Mouse (Mus musculus): ENCODE data around the gene Stox2.

Stox2 gene

GRCm38 (mm10) chr8:47191444-47192365, 254.5 kb downstream of the Stox2 start:
- peak; percentile 48 to 53 for DNase-seq (ENCODE audit: low read depth in 1 of 2, low spot score in 2 of 2)

GRCm38 (mm10) chr8:47185396-47185795, 260.8 kb downstream of the Stox2 start:
- no peak for DNase-seq (ENCODE audit: low read depth in 1 of 2, low spot score in 2 of 2)

- DNase-seq (ENCODE audit: low read depth in 1 of 2, low spot score in 2 of 2), result no peak
These were observed 263.2 kb downstream of the Stox2 start for GRCm38 (mm10) chr8:47182771-47183558.

- DNase-seq (ENCODE audit: low read depth in 1 of 2, low spot score in 2 of 2), result no peak
These were observed 263.9 kb downstream of the Stox2 start for GRCm38 (mm10) chr8:47182292-47182691.

GRCm38 (mm10) chr8:47181032-47181698, 265.0 kb downstream of the Stox2 start:
- no peak for DNase-seq (ENCODE audit: low read depth in 1 of 2, low spot score in 2 of 2)

GRCm38 (mm10) chr8:47180181-47180580, 266.0 kb downstream of the Stox2 start:
- DNase-seq (ENCODE audit: low read depth in 1 of 2, low spot score in 2 of 2), result no peak

- DNase-seq (ENCODE audit: low read depth in 1 of 2, low spot score in 2 of 2), result no peak
These were observed 267.4 kb downstream of the Stox2 start for GRCm38 (mm10) chr8:47178785-47179184.

- DNase-seq (ENCODE audit: low read depth in 1 of 2, low spot score in 2 of 2), result no peak
These were observed 272.3 kb downstream of the Stox2 start for GRCm38 (mm10) chr8:47173823-47174222.

GRCm38 (mm10) chr8:47172848-47173247, 273.3 kb downstream of the Stox2 start:
- no peak for DNase-seq (ENCODE audit: low read depth in 1 of 2, low spot score in 2 of 2)

- DNase-seq (ENCODE audit: low read depth in 1 of 2, low spot score in 2 of 2), result no peak
These were observed 285.5 kb downstream of the Stox2 start for GRCm38 (mm10) chr8:47160688-47161087.

- DNase-seq (ENCODE audit: low read depth in 1 of 2, low spot score in 2 of 2), result no peak
These were observed 291.6 kb downstream of the Stox2 start for GRCm38 (mm10) chr8:47154521-47154920.

- DNase-seq (ENCODE audit: low read depth in 1 of 2, low spot score in 2 of 2), result no peak
These were observed 300.9 kb downstream of the Stox2 start for GRCm38 (mm10) chr8:47145258-47145657.

- no peak for DNase-seq (ENCODE audit: low read depth in 1 of 2, low spot score in 2 of 2)
These were observed 310.1 kb downstream of the Stox2 start for GRCm38 (mm10) chr8:47136047-47136446.

- DNase-seq (ENCODE audit: low read depth in 1 of 2, low spot score in 2 of 2), result no peak
These were observed 310.6 kb downstream of the Stox2 start for GRCm38 (mm10) chr8:47135586-47135985.

- no peak for DNase-seq (ENCODE audit: low read depth in 1 of 2, low spot score in 2 of 2)
These were observed 311.4 kb downstream of the Stox2 start for GRCm38 (mm10) chr8:47134736-47135135.

GRCm38 (mm10) chr8:47133381-47133780, 312.8 kb downstream of the Stox2 start:
- DNase-seq (ENCODE audit: low read depth in 1 of 2, low spot score in 2 of 2), result no peak

All from monocyte, adult 2 months (primary cell).